Mouse (Mus musculus): ENCODE measurements around the gene Cep170b. TPM values are rescaled to one million over a fixed set of nuclear protein-coding genes. Genes with fewer than 3 reads are reported as not detected.

The Cep170b gene
- polyA plus RNA-seq, 2 experiments, result 1.9 to 3.4 TPM

DNA sequence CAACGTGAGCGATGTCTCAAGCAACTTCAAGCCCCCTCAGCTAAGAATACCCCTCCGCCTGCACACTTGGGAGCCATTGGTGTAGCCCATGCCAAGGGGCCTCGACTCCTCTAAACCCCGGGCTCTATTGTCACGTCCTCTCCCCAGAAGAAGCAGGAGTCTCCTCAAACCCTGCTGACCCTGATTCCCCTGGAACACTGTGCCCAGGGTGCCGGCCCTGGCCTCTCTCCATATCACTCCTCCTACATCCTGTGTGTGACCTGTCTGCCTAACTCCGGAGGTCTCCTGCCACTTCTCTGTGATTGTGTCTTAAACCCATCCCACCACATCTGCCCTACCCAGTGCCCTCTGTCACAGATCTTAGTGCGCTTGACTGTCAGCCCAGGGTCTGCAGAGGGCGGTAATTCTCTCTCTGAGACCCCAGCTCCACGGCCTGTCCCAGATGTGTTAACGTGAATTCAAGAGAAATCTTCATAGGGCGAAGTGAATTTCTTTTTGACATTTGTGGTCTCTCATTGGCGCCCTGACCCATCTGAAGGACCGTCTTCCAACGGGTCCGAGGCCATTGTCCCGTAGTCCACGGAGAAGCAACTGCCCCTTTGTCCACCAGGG, 42.2 kb upstream of the Cep170b start:
- H3K9ac ChIP-seq (replicated peaks), result no peak overlapping the region
- peaks cover 46% of the 10 kb centered on the region for H3K27me3 ChIP-seq (ENCODE audit: control insufficient read depth, insufficient read depth, low read length)
- no peak overlapping the region for H3K27ac ChIP-seq
- DNase-seq (ENCODE audit: low read depth in 3 of 3, low spot score in 3 of 3) (no peak), ATAC-seq (ENCODE audit: insufficient read depth) (no peak)
- TF ChIP-seq EP300 (IDR thresholded peaks at IDR 0.05; ENCODE audit: low read depth) (no peak), CTCF (IDR thresholded peaks at IDR 0.05; ENCODE audit: low read depth) (0 out of 2 replicates have a peak, but pooled peaks have one; percentile 12)
- H3K4me3 ChIP-seq (ENCODE audit: insufficient read depth in 1 of 2, low read depth in 2 of 2, low read length in 2 of 2), result peak overlapping the region; percentile 52 to 61
- H3K9me3 ChIP-seq (ENCODE audit: control insufficient read depth, low read length), result no peaks in the 10 kb centered on the region
- H3K4me1 ChIP-seq (replicated peaks; ENCODE audit: control insufficient read depth in 2 of 2, insufficient read depth in 2 of 2, low read length in 1 of 2), result peaks cover 10 to 14% of the 10 kb centered on the region in 2 experiments
- WGBS (ENCODE audit: insufficient replicate concordance), result 23% methylated on average over 19 of the region's 19 CpGs
- H3K4me2 ChIP-seq (ENCODE audit: low read depth), result peak overlapping the region; percentile 62
- H3K36me3 ChIP-seq (replicated peaks; ENCODE audit: control insufficient read depth, insufficient read depth, low read depth), result no peaks in the 10 kb centered on the region

DNA sequence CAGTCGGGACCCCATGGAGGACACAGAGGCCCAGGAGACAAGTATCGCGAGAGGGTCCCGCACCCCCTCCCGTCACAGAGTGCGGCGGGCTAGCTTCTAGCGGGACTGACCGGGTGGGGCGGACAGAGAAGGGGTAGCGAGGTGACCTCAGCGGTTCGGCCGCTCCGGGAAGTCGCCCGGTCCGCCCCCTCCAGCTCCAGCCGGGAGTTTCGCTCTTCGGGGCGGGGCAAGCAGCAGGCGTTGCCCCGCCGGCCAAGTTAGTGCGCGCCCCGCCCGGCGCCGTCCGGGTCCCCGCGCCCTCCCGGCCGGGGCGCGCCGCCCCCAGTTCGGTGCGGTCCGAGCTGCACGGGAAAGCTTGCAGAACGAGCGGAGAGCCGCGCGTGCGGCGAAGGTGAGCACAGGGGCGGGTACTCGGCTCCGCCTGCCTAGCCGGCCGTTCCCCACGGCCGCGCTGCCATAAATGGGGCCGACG, 41.7 kb upstream of the Cep170b start, which contains the start of gene Zbtb42:
TSS of gene Zbtb42 (plus strand) at position 274 of the 472 bp plus-strand sequence.
- 0% methylated on average over 58 of the region's 60 CpGs for WGBS (ENCODE audit: insufficient replicate concordance)
- Histone ChIP-seq H3K36me3 (replicated peaks; ENCODE audit: control insufficient read depth, insufficient read depth, low read depth) (no peaks in the 10 kb centered on the region), H3K27me3 (ENCODE audit: control insufficient read depth, insufficient read depth, low read length) (peaks cover 46% of the 10 kb centered on the region), H3K27ac (no peak within 1 kb of the TSS), H3K4me2 (ENCODE audit: low read depth) (peak within 1 kb of the TSS; percentile 62), H3K4me3 (ENCODE audit: insufficient read depth in 1 of 2, low read depth in 2 of 2, low read length in 2 of 2) (peak within 1 kb of the TSS; percentile 52 to 61), H3K9ac (replicated peaks) (no peak within 1 kb of the TSS), H3K4me1 (replicated peaks; ENCODE audit: control insufficient read depth in 2 of 2, insufficient read depth in 2 of 2, low read length in 1 of 2) (peaks cover 8 to 10% of the 10 kb centered on the region in 2 experiments), H3K9me3 (ENCODE audit: control insufficient read depth, low read length) (no peaks in the 10 kb centered on the region)
- TF ChIP-seq EP300 (IDR thresholded peaks at IDR 0.05; ENCODE audit: low read depth), result no peak
- no peak for TF ChIP-seq CTCF (IDR thresholded peaks at IDR 0.05; ENCODE audit: low read depth)
- no peak for DNase-seq (ENCODE audit: low read depth in 3 of 3, low spot score in 3 of 3)
- ATAC-seq (ENCODE audit: insufficient read depth), result no peak

DNA sequence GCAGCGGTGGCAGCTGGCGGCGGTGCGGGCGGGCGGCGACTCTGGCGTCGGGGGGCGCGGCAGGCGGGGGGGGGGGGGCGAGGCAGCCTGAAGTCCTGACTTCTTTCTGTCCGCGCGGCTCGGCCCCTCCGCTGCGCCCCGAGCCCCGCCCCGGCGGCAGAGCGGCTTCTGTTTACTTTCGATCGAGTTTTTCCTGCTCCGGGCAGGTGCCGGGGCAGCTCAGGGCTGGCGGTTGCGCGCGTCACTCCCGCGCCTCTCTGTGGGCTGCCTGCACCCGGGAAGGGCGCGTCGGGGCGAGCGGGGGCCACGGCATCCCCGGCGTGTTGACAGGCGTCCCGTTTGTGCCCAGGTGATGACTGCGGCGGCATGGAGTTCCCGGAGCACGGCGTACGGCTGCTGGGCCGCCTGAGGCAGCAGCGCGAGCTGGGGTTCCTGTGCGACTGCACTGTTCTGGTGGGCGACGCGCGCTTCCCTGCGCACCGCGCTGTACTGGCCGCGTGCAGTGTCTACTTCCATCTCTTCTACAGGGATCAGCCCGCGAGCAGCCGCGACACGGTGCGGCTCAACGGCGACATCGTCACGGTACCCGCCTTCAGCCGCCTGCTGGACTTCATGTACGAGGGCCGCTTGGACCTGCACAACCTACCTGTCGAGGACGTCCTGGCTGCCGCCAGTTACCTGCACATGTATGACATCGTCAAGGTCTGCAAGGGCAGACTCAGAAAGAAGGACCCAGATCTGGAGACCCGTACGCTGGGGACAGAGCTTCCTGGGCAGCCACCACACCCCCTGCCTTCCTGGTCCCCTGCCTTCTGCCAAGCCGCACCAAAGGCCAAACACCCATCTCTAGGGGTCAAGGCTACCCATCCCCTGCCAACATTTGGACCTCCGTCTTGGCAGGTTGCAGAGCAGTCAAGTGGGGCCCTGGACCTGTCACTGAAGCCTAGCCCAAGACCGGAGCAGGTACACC, 40.9 kb upstream of the Cep170b start:
- Histone ChIP-seq H3K27ac (no peak overlapping the region), H3K9ac (replicated peaks) (no peak overlapping the region), H3K27me3 (ENCODE audit: control insufficient read depth, insufficient read depth, low read length) (peaks cover 46% of the 10 kb centered on the region), H3K4me2 (ENCODE audit: low read depth) (peak overlapping the region; percentile 62), H3K4me1 (replicated peaks; ENCODE audit: control insufficient read depth in 2 of 2, insufficient read depth in 2 of 2, low read length in 1 of 2) (peaks cover 8 to 10% of the 10 kb centered on the region in 2 experiments), H3K4me3 (ENCODE audit: insufficient read depth in 1 of 2, low read depth in 2 of 2, low read length in 2 of 2) (peak overlapping the region; percentile 52 to 61), H3K36me3 (replicated peaks; ENCODE audit: control insufficient read depth, insufficient read depth, low read depth) (no peaks in the 10 kb centered on the region), H3K9me3 (ENCODE audit: control insufficient read depth, low read length) (no peaks in the 10 kb centered on the region)
- 4% methylated on average over 86 of the region's 87 CpGs for WGBS (ENCODE audit: insufficient replicate concordance)
- TF ChIP-seq EP300 (IDR thresholded peaks at IDR 0.05; ENCODE audit: low read depth), result no peak
- no peak for TF ChIP-seq CTCF (IDR thresholded peaks at IDR 0.05; ENCODE audit: low read depth)
- ATAC-seq (ENCODE audit: insufficient read depth) (no peak), DNase-seq (ENCODE audit: low read depth in 3 of 3, low spot score in 3 of 3) (no peak)

GRCm38 (mm10) chr12:112683351-112683750, 36.9 kb upstream of the Cep170b start:
- ATAC-seq (ENCODE audit: insufficient read depth), result no peak
- WGBS (ENCODE audit: insufficient replicate concordance), result 58% methylated on average over 7 of the region's 7 CpGs
- Histone ChIP-seq H3K4me2 (ENCODE audit: low read depth) (no peak overlapping the region), H3K9me3 (ENCODE audit: control insufficient read depth, low read length) (no peaks in the 10 kb centered on the region), H3K4me1 (replicated peaks; ENCODE audit: control insufficient read depth in 2 of 2, insufficient read depth in 2 of 2, low read length in 1 of 2) (no peaks in the 10 kb centered on the region), H3K36me3 (replicated peaks; ENCODE audit: control insufficient read depth, insufficient read depth, low read depth) (no peaks in the 10 kb centered on the region), H3K9ac (replicated peaks) (no peak overlapping the region), H3K27me3 (ENCODE audit: control insufficient read depth, insufficient read depth, low read length) (peaks cover 31% of the 10 kb centered on the region), H3K4me3 (ENCODE audit: insufficient read depth in 1 of 2, low read depth in 2 of 2, low read length in 2 of 2) (no peak overlapping the region), H3K27ac (no peak overlapping the region)
- TF ChIP-seq EP300 (IDR thresholded peaks at IDR 0.05; ENCODE audit: low read depth), result no peak
- TF ChIP-seq CTCF (IDR thresholded peaks at IDR 0.05; ENCODE audit: low read depth), result no peak
- no peak for DNase-seq (ENCODE audit: low read depth in 3 of 3, low spot score in 3 of 3)

GRCm38 (mm10) chr12:112688458-112688857, 31.8 kb upstream of the Cep170b start:
- Histone ChIP-seq H3K36me3 (replicated peaks; ENCODE audit: control insufficient read depth, insufficient read depth, low read depth) (no peaks in the 10 kb centered on the region), H3K4me1 (replicated peaks; ENCODE audit: control insufficient read depth in 2 of 2, insufficient read depth in 2 of 2, low read length in 1 of 2) (peaks cover 0 to 6% of the 10 kb centered on the region in 2 experiments; a peak in 2 of 4 replicates), H3K9ac (replicated peaks) (no peak overlapping the region), H3K4me3 (ENCODE audit: insufficient read depth in 1 of 2, low read depth in 2 of 2, low read length in 2 of 2) (no peak overlapping the region), H3K27me3 (ENCODE audit: control insufficient read depth, insufficient read depth, low read length) (no peaks in the 10 kb centered on the region; the same call in 1 of the 2 replicates), H3K27ac (no peak overlapping the region), H3K4me2 (ENCODE audit: low read depth) (no peak overlapping the region), H3K9me3 (ENCODE audit: control insufficient read depth, low read length) (no peaks in the 10 kb centered on the region)
- 14% methylated on average over 15 of the region's 15 CpGs for WGBS (ENCODE audit: insufficient replicate concordance)
- TF ChIP-seq EP300 (IDR thresholded peaks at IDR 0.05; ENCODE audit: low read depth), result no peak
- no peak for TF ChIP-seq CTCF (IDR thresholded peaks at IDR 0.05; ENCODE audit: low read depth)
- DNase-seq (ENCODE audit: low read depth in 3 of 3, low spot score in 3 of 3) (no peak), ATAC-seq (ENCODE audit: insufficient read depth) (no peak)

Data from liver, embryonic 14.5 days (tissue).